Mouse (Mus musculus) CH12.LX (cell line): Measurements from ENCODE around the gene Msantd2.

ENCODE experiments used
- CTCF ChIP-seq, 2 experiments: IDR thresholded peaks in 1 of 2; conservative IDR thresholded peaks in 1 of 2; 2 replicates each; pipeline ENCODE4 v1.5.1; 2011 to 2012; ENCODE audit warnings: low read depth in 2 of 2, low read length in 2 of 2, improper control_type of control experiment in 1 of 2, inconsistent platforms in 1 of 2, mild to moderate bottlenecking in 1 of 2, moderate library complexity in 1 of 2
- EP300 ChIP-seq: IDR thresholded peaks from 2 replicates; pipeline ENCODE4 v1.6.1; 2011; ENCODE audit warnings: low read length, improper control_type of control experiment
- GABPA ChIP-seq: IDR thresholded peaks from 2 replicates; pipeline ENCODE4 v1.6.1; 2012; ENCODE audit warnings: low read depth, low read length, improper control_type of control experiment, inconsistent platforms; ENCODE audit not compliant: insufficient replicate concordance
- MAFK ChIP-seq: IDR thresholded peaks from 2 replicates; pipeline ENCODE4 v1.6.1; 2011; ENCODE audit warnings: low read length, improper control_type of control experiment; ENCODE audit not compliant: insufficient replicate concordance
- POLR2A ChIP-seq: IDR thresholded peaks from 2 replicates; pipeline ENCODE4 v1.6.1; 2011; ENCODE audit warnings: low read depth, mild to moderate bottlenecking, improper control_type of control experiment, low read length

DNA sequence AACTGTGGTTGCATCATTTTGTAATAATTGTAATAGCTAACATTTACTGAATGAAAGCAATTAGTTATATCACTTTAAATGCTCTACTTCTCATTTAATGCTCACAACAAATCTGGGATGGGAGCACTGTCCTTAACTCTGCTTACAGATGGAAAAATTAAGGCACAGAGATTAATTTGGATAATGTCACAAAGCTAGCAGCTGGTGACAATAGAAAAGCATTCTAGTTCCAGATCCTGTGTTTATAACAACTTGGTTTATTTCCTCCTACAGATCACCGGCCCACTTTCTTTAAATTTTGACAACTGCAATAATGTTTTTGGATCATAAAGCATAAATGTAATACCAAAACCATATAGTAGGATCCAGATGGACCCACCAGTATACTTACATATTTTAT is 16.9 kb downstream of the Msantd2 start:
- no peak for TF ChIP-seq EP300
- no peak for TF ChIP-seq POLR2A
- TF ChIP-seq GABPA = no peak
- no peak for TF ChIP-seq MAFK
- TF ChIP-seq CTCF (conservative IDR thresholded peaks at IDR 0.05 in 1 of 2, IDR thresholded peaks at IDR 0.05 in 1 of 2; ENCODE audit: low read depth in 2 of 2, low read length in 2 of 2) = no peak
